Mouse (Mus musculus) olfactory bulb, adult 2 months (tissue): ENCODE data around the gene C1qa. TPM values are rescaled to one million over a fixed set of nuclear protein-coding genes. Genes with fewer than 3 reads are reported as not detected.

Experiments
- H3K27ac ChIP-seq: fragments of 200-500 bp; 2 replicates; pipeline ENCODE4 v1.5.1; 2012; ENCODE audit warnings: low read depth, low read length; ENCODE audit not compliant: insufficient read depth
- H3K4me1 ChIP-seq: fragments of 200-500 bp; 2 replicates; pipeline ENCODE4 v1.6.1; 2012; ENCODE audit warnings: low read length; ENCODE audit not compliant: control insufficient read depth, insufficient read depth
- H3K4me3 ChIP-seq: fragments of 200-500 bp; 2 replicates; pipeline ENCODE4 v1.5.1; 2012; ENCODE audit warnings: mild to moderate bottlenecking, low read depth, low read length, moderate library complexity; ENCODE audit not compliant: insufficient read depth
- CTCF ChIP-seq: fragments of 200-500 bp; IDR thresholded peaks from 2 replicates; pipeline ENCODE4 v1.5.1; 2012; ENCODE audit warnings: low read depth, mild to moderate bottlenecking, low read length, moderate library complexity; ENCODE audit not compliant: insufficient read depth
- POLR2A ChIP-seq: fragments of 200-500 bp; IDR thresholded peaks from 2 replicates; pipeline ENCODE4 v1.6.1; 2012; ENCODE audit warnings: mild to moderate bottlenecking, low read depth, low read length, moderate library complexity; ENCODE audit not compliant: insufficient read depth
- whole genome bisulfite sequencing: fragments of 180-500 bp; shearing (Covaris S2); methylation state at CpG from one replicate; pipeline ENCODE4 v1.1.7; 2018; 5-methylcytosine and 5-hydroxymethylcytosine counted together
- polyA plus RNA-seq: library from polyadenylated mRNA; stranded (reverse); fragments of >200 nt; gene quantifications from 2 replicates; pipeline ENCODE4 v1.2.4, GENCODE M21; 2012; ENCODE audit warnings: low replicate concordance; ENCODE audit not compliant: missing spikeins, insufficient read depth, insufficient read length

The C1qa gene
- polyA plus RNA-seq, 1 experiment, result not detected

GRCm38 (mm10) chr4:136893691-136894543 lies 4.7 kb downstream of the C1qa start:
- H3K27ac ChIP-seq, result no peak overlapping the region
- H3K4me3 ChIP-seq, result no peak overlapping the region
- H3K4me1 ChIP-seq, result no peaks in the 10 kb centered on the region; the same call in 1 of the 2 replicates
- peak; percentile 85 for TF ChIP-seq CTCF
- TF ChIP-seq POLR2A, result no peak
- WGBS, result 6% methylated on average over 9 of the region's 9 CpGs

GRCm38 (mm10) chr4:136892811-136893210 lies 5.8 kb downstream of the C1qa start, which contains the start of gene C1qc:
Gene C1qc, minus strand, starts transcription at chr4:136893065.
- no peak within 1 kb of the TSS for H3K4me3 ChIP-seq
- H3K27ac ChIP-seq, result no peak within 1 kb of the TSS
- H3K4me1 ChIP-seq, result no peaks in the 10 kb centered on the region; the same call in 1 of the 2 replicates
- no peak for TF ChIP-seq CTCF
- TF ChIP-seq POLR2A, result no peak
- 87% methylated on average over 5 of the region's 5 CpGs for WGBS

GRCm38 (mm10) chr4:136892371-136892770 lies 6.2 kb downstream of the C1qa start:
- 66% methylated on average over 7 of the region's 7 CpGs for WGBS
- Histone ChIP-seq H3K27ac (no peak overlapping the region), H3K4me3 (no peak overlapping the region), H3K4me1 (no peaks in the 10 kb centered on the region; the same call in 1 of the 2 replicates)
- TF ChIP-seq CTCF (no peak), POLR2A (no peak)

GRCm38 (mm10) chr4:136891115-136891514 lies 7.5 kb downstream of the C1qa start:
- H3K4me1 ChIP-seq, result no peaks in the 10 kb centered on the region; the same call in 1 of the 2 replicates
- TF ChIP-seq POLR2A (no peak), CTCF (no peak)
- 89% methylated on average over 4 of the region's 4 CpGs for WGBS
- H3K27ac ChIP-seq, result no peak overlapping the region
- H3K4me3 ChIP-seq, result no peak overlapping the region

- Histone ChIP-seq H3K4me3 (no peak overlapping the region), H3K27ac (no peak overlapping the region), H3K4me1 (no peaks in the 10 kb centered on the region)
- 87% methylated on average over 15 of the region's 15 CpGs for WGBS
- no peak for TF ChIP-seq POLR2A
- TF ChIP-seq CTCF, result no peak
These were observed 8.6 kb downstream of the C1qa start for GRCm38 (mm10) chr4:136889981-136890380.

- WGBS, result 86% methylated on average over 5 of the region's 5 CpGs
- Histone ChIP-seq H3K4me1 (no peaks in the 10 kb centered on the region), H3K4me3 (no peak overlapping the region), H3K27ac (no peak overlapping the region)
- TF ChIP-seq CTCF, result no peak
- TF ChIP-seq POLR2A, result no peak
These were observed 10.9 kb downstream of the C1qa start for GRCm38 (mm10) chr4:136887714-136888113.

- no peaks in the 10 kb centered on the region for H3K4me1 ChIP-seq
- H3K27ac ChIP-seq, result no peak within 1 kb of the TSS
- TF ChIP-seq CTCF, result no peak
- TF ChIP-seq POLR2A, result no peak
- 88% methylated on average over 7 of the region's 7 CpGs for WGBS
- no peak within 1 kb of the TSS for H3K4me3 ChIP-seq
These were observed 12.5 kb downstream of the C1qa start, which contains the start of gene C1qb for GRCm38 (mm10) chr4:136886101-136886500. Gene C1qb, minus strand, starts transcription at chr4:136886187.

GRCm38 (mm10) chr4:136878601-136879000 lies 20.0 kb downstream of the C1qa start:
- TF ChIP-seq POLR2A (no peak), CTCF (no peak)
- WGBS, result 35% methylated on average over 5 of the region's 5 CpGs
- no peak overlapping the region for H3K4me3 ChIP-seq
- H3K27ac ChIP-seq, result no peak overlapping the region
- H3K4me1 ChIP-seq, result no peaks in the 10 kb centered on the region

- TF ChIP-seq CTCF (no peak), POLR2A (no peak)
- Histone ChIP-seq H3K27ac (no peak overlapping the region), H3K4me1 (no peaks in the 10 kb centered on the region), H3K4me3 (no peak overlapping the region)
- 65% methylated on average over 8 of the region's 8 CpGs for WGBS
These were observed 20.4 kb downstream of the C1qa start for GRCm38 (mm10) chr4:136878171-136878570.
